Mouse (Mus musculus) limb, embryonic 10.5 days (tissue): ENCODE measurements around the gene Etfa. TPM values are rescaled to one million over a fixed set of nuclear protein-coding genes. Genes with fewer than 3 reads are reported as not detected.

Experiments used
- DNase-seq: peaks from one replicate; pipeline ENCODE4 v3.0.0-alpha.2; 2017; ENCODE audit warnings: low spot score
- H3K27ac ChIP-seq: fragments of 300-500 bp; sonication (generic); 2 replicates; pipeline ENCODE4 v1.5.1; 2016; ENCODE audit warnings: mild to moderate bottlenecking
- H3K27me3 ChIP-seq: fragments of 300-500 bp; sonication (generic); 2 replicates; pipeline ENCODE4 v1.6.1; 2016; ENCODE audit warnings: low read depth, mild to moderate bottlenecking; ENCODE audit not compliant: poor library complexity, severe bottlenecking
- H3K36me3 ChIP-seq: fragments of 300-500 bp; sonication (generic); 2 replicates; pipeline ENCODE4 v1.6.1; 2016; ENCODE audit warnings: mild to moderate bottlenecking, moderate library complexity
- H3K4me1 ChIP-seq: fragments of 300-500 bp; sonication (generic); 2 replicates; pipeline ENCODE4 v1.6.1; 2016
- H3K4me3 ChIP-seq: fragments of 300-500 bp; sonication (generic); 2 replicates; pipeline ENCODE4 v1.5.1; 2016; ENCODE audit warnings: mild to moderate bottlenecking, moderate library complexity
- H3K9me3 ChIP-seq: fragments of 300-500 bp; sonication (generic); replicated peaks from 2 replicates; pipeline ENCODE4 v1.6.1; 2016; ENCODE audit warnings: mild to moderate bottlenecking
- WGBS: fragments of 180-500 bp; shearing (Covaris S2); methylation state at CpG from one replicate; pipeline ENCODE4 v1.1.7; 2016; 5-methylcytosine and 5-hydroxymethylcytosine counted together
- polyA plus RNA-seq: library from polyadenylated mRNA; unstranded; fragments of >200 nt; fragmentation: Nextera tagmentation; extraction: Ambion mirVana; gene quantifications from 2 replicates; pipeline ENCODE4 v1.2.1, GENCODE M21; 2016

The Etfa gene
- polyA plus RNA-seq, 1 experiment from 2014 or later, result 170 TPM

- Histone ChIP-seq H3K36me3 (no peaks in the 10 kb centered on the region), H3K27ac (no peak overlapping the region), H3K4me1 (peaks cover 57% of the 10 kb centered on the region), H3K9me3 (no peaks in the 10 kb centered on the region), H3K27me3 (peaks cover 10% of the 10 kb centered on the region), H3K4me3 (no peak overlapping the region)
- DNase-seq, result no peak
- 72% methylated on average over 6 of the region's 6 CpGs for WGBS
Observed at GRCm38 (mm10) chr9:55404976-55405702, 106.9 kb downstream of the Etfa start.

Other genes with a start within 250 kb of the Etfa start
- 1.1 and 1.4 TPM in 2 replicates for gene Nrg4, start 185.4 kb downstream of the Etfa start, polyA plus RNA-seq
- 0.23 and 0.49 TPM in 2 replicates for gene Tmem266, start 185.3 kb downstream of the Etfa start, polyA plus RNA-seq
- 2.5 and 3.4 TPM in 2 replicates for gene Isl2, start 26.4 kb upstream of the Etfa start, polyA plus RNA-seq